Mouse (Mus musculus): Measurements from ENCODE around the gene Wfdc6b. TPM values are rescaled to one million over a fixed set of nuclear protein-coding genes. Genes with fewer than 3 reads are reported as not detected.

The Wfdc6b gene
- polyA plus RNA-seq, 1 experiment from 2014 or later, result not detected

- Histone ChIP-seq H3K36me3 (ENCODE audit: control insufficient read depth, insufficient read depth) (no peaks in the 10 kb centered on the region), H3K9ac (ENCODE audit: low read length) (no peak overlapping the region), H3K4me1 (ENCODE audit: control insufficient read depth, insufficient read depth, low read length) (no peaks in the 10 kb centered on the region), H3K9me3 (replicated peaks; ENCODE audit: control insufficient read depth, low read length) (no peaks in the 10 kb centered on the region), H3K27me3 (ENCODE audit: control insufficient read depth, insufficient read depth, low read length) (no peaks in the 10 kb centered on the region), H3K4me3 (ENCODE audit: low read length) (no peak overlapping the region), H3K4me2 (ENCODE audit: low read depth, low read length) (no peak overlapping the region), H3K27ac (ENCODE audit: low read length) (no peak overlapping the region)
- WGBS, result 72% methylated on average over 13 of the region's 13 CpGs
- ATAC-seq (replicated peaks; ENCODE audit: extremely low read depth, insufficient read depth, low FRiP score), result no peak
Measured at GRCm38 (mm10) chr2:164641881-164642673, 28.8 kb downstream of the Wfdc6b start.

DNA sequence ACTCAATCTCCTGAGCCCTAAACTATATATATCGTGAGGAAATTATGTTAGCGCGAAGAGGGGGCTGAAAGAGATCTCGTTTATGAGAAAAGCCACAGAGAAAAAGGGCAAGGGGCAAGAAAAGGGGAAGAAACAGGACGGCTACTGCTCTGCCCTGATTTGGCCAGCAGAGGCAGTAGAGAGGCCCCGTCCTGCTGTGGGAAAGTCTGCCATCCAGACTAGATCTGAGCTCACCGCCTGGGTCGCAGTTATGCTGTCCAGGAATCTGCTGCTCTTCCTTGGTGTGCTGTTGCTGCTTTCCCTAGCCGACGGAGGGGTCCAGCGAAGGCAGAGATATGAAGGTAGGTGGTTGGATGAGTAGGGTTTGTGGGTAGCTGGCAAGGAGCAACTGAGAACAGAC is 42.5 kb downstream of the Wfdc6b start, which contains the start of gene Wfdc10:
Gene Wfdc10 (plus strand): TSS at position 189 of the 400 bp plus-strand sequence.
- H3K9ac ChIP-seq (ENCODE audit: low read length), result no peak within 1 kb of the TSS
- no peak within 1 kb of the TSS for H3K4me3 ChIP-seq (ENCODE audit: low read length)
- ATAC-seq (replicated peaks; ENCODE audit: extremely low read depth, insufficient read depth, low FRiP score), result no peak
- 12% methylated on average over 11 of the region's 11 CpGs for WGBS
- H3K9me3 ChIP-seq (replicated peaks; ENCODE audit: control insufficient read depth, low read length), result no peaks in the 10 kb centered on the region
- H3K4me2 ChIP-seq (ENCODE audit: low read depth, low read length), result no peak within 1 kb of the TSS
- no peaks in the 10 kb centered on the region for H3K4me1 ChIP-seq (ENCODE audit: control insufficient read depth, insufficient read depth, low read length)
- no peaks in the 10 kb centered on the region; the same call in 1 of the 2 replicates for H3K27me3 ChIP-seq (ENCODE audit: control insufficient read depth, insufficient read depth, low read length)
- no peaks in the 10 kb centered on the region for H3K36me3 ChIP-seq (ENCODE audit: control insufficient read depth, insufficient read depth)
- H3K27ac ChIP-seq (ENCODE audit: low read length), result no peak within 1 kb of the TSS

- Histone ChIP-seq H3K36me3 (ENCODE audit: control insufficient read depth, insufficient read depth) (no peaks in the 10 kb centered on the region), H3K4me1 (ENCODE audit: control insufficient read depth, insufficient read depth, low read length) (no peaks in the 10 kb centered on the region), H3K9ac (ENCODE audit: low read length) (no peak within 1 kb of the TSS), H3K4me3 (ENCODE audit: low read length) (no peak within 1 kb of the TSS), H3K9me3 (replicated peaks; ENCODE audit: control insufficient read depth, low read length) (no peaks in the 10 kb centered on the region), H3K4me2 (ENCODE audit: low read depth, low read length) (no peak within 1 kb of the TSS), H3K27ac (ENCODE audit: low read length) (no peak within 1 kb of the TSS), H3K27me3 (ENCODE audit: control insufficient read depth, insufficient read depth, low read length) (no peaks in the 10 kb centered on the region; the same call in 1 of the 2 replicates)
- ATAC-seq (replicated peaks; ENCODE audit: extremely low read depth, insufficient read depth, low FRiP score), result no peak
- WGBS, result 70% methylated on average over 9 of the region's 9 CpGs
Measured at GRCm38 (mm10) chr2:164656483-164656882, 43.2 kb downstream of the Wfdc6b start, which contains the start of gene Wfdc9. TSS of gene Wfdc9 (minus strand) at chr2:164656583.

- no peak overlapping the region for H3K4me2 ChIP-seq (ENCODE audit: low read depth, low read length)
- no peak overlapping the region for H3K9ac ChIP-seq (ENCODE audit: low read length)
- H3K4me3 ChIP-seq (ENCODE audit: low read length), result no peak overlapping the region
- H3K36me3 ChIP-seq (ENCODE audit: control insufficient read depth, insufficient read depth), result no peaks in the 10 kb centered on the region
- H3K27ac ChIP-seq (ENCODE audit: low read length), result no peak overlapping the region
- no peak for ATAC-seq (replicated peaks; ENCODE audit: extremely low read depth, insufficient read depth, low FRiP score)
- no peaks in the 10 kb centered on the region for H3K4me1 ChIP-seq (ENCODE audit: control insufficient read depth, insufficient read depth, low read length)
- 0 out of 2 replicates have a peak, but pooled peaks cover 3% of the 10 kb centered on the region for H3K9me3 ChIP-seq (replicated peaks; ENCODE audit: control insufficient read depth, low read length)
- 78% methylated on average over 7 of the region's 7 CpGs for WGBS
- H3K27me3 ChIP-seq (ENCODE audit: control insufficient read depth, insufficient read depth, low read length), result no peaks in the 10 kb centered on the region
Measured at GRCm38 (mm10) chr2:164664851-164665250, 51.5 kb downstream of the Wfdc6b start.

Other genes starting within 250 kb of the Wfdc6b start
- 0.60 and 1.4 TPM in 2 replicates for gene Slpi, start 224.4 kb upstream of the Wfdc6b start, polyA plus RNA-seq (2015; fragmentation: Nextera tagmentation; extraction: Ambion mirVana)
- 0.49 and 1.7 TPM in 2 replicates for gene Rbpjl, start 210.4 kb upstream of the Wfdc6b start, polyA plus RNA-seq (2015; fragmentation: Nextera tagmentation; extraction: Ambion mirVana)
- 7.2 and 8.9 TPM in 2 replicates for gene Matn4, start 208.4 kb upstream of the Wfdc6b start, polyA plus RNA-seq (2015; fragmentation: Nextera tagmentation; extraction: Ambion mirVana)
- gene Sdc4, start 169.6 kb upstream of the Wfdc6b start, polyA plus RNA-seq (2015; fragmentation: Nextera tagmentation; extraction: Ambion mirVana), result 48.0 and 61.1 TPM in 2 replicates
- gene Sys1, start 156.6 kb upstream of the Wfdc6b start, polyA plus RNA-seq (2015; fragmentation: Nextera tagmentation; extraction: Ambion mirVana), result 33.4 and 41.7 TPM in 2 replicates
- 11.6 and 12.1 TPM in 2 replicates for gene Gm20458, start 152.6 kb upstream of the Wfdc6b start, polyA plus RNA-seq (2015; fragmentation: Nextera tagmentation; extraction: Ambion mirVana)
- not detected in 2 replicates for gene Trp53tg5, start 139.8 kb upstream of the Wfdc6b start, polyA plus RNA-seq (2015; fragmentation: Nextera tagmentation; extraction: Ambion mirVana)
- gene Dbndd2, start 127.4 kb upstream of the Wfdc6b start, polyA plus RNA-seq (2015; fragmentation: Nextera tagmentation; extraction: Ambion mirVana), result 10.6 and 16.4 TPM in 2 replicates
- gene Pigt, start 116.0 kb upstream of the Wfdc6b start, polyA plus RNA-seq (2015; fragmentation: Nextera tagmentation; extraction: Ambion mirVana), result 45.3 and 46.2 TPM in 2 replicates
- 21.3 and 50.0 TPM in 2 replicates for gene Wfdc2, start 51.1 kb upstream of the Wfdc6b start, polyA plus RNA-seq (2015; fragmentation: Nextera tagmentation; extraction: Ambion mirVana)
- gene Spint3, start 40.1 kb upstream of the Wfdc6b start, polyA plus RNA-seq (2015; fragmentation: Nextera tagmentation; extraction: Ambion mirVana), result not detected in 2 replicates
- 0.19 and 0.30 TPM in 2 replicates for gene Wfdc6a, start 28.1 kb upstream of the Wfdc6b start, polyA plus RNA-seq (2015; fragmentation: Nextera tagmentation; extraction: Ambion mirVana)
- gene Eppin, start 19.9 kb upstream of the Wfdc6b start, polyA plus RNA-seq (2015; fragmentation: Nextera tagmentation; extraction: Ambion mirVana), result not detected in 2 replicates
- not detected in 2 replicates for gene Wfdc8, start 104 bp downstream of the Wfdc6b start, polyA plus RNA-seq (2015; fragmentation: Nextera tagmentation; extraction: Ambion mirVana)
- gene Wfdc16, start 25.3 kb downstream of the Wfdc6b start, polyA plus RNA-seq (2015; fragmentation: Nextera tagmentation; extraction: Ambion mirVana), result not detected in 2 replicates
- 0.35 TPM in 1 of 2 replicates, not detected in the other for gene Wfdc10, start 42.5 kb downstream of the Wfdc6b start, polyA plus RNA-seq (2015; fragmentation: Nextera tagmentation; extraction: Ambion mirVana)
- gene Wfdc9, start 43.1 kb downstream of the Wfdc6b start, polyA plus RNA-seq (2015; fragmentation: Nextera tagmentation; extraction: Ambion mirVana), result not detected in 2 replicates
- gene Wfdc11, start 60.6 kb downstream of the Wfdc6b start, polyA plus RNA-seq (2015; fragmentation: Nextera tagmentation; extraction: Ambion mirVana), result not detected in 2 replicates
- 0.35 TPM in 1 of 2 replicates, not detected in the other for gene Wfdc13, start 71.6 kb downstream of the Wfdc6b start, polyA plus RNA-seq (2015; fragmentation: Nextera tagmentation; extraction: Ambion mirVana)
- not detected in 2 replicates for gene Spint4, start 85.0 kb downstream of the Wfdc6b start, polyA plus RNA-seq (2015; fragmentation: Nextera tagmentation; extraction: Ambion mirVana)
- not detected in 2 replicates for gene Spint5, start 101.8 kb downstream of the Wfdc6b start, polyA plus RNA-seq (2015; fragmentation: Nextera tagmentation; extraction: Ambion mirVana)
- gene Wfdc3, start 132.4 kb downstream of the Wfdc6b start, polyA plus RNA-seq (2015; fragmentation: Nextera tagmentation; extraction: Ambion mirVana), result 0.51 and 0.80 TPM in 2 replicates
- 56.0 and 58.7 TPM in 2 replicates for gene Dnttip1, start 132.5 kb downstream of the Wfdc6b start, polyA plus RNA-seq (2015; fragmentation: Nextera tagmentation; extraction: Ambion mirVana)
- 388 and 390 TPM in 2 replicates for gene Ube2c, start 156.4 kb downstream of the Wfdc6b start, polyA plus RNA-seq (2015; fragmentation: Nextera tagmentation; extraction: Ambion mirVana)
- gene Tnnc2, start 166.4 kb downstream of the Wfdc6b start, polyA plus RNA-seq (2015; fragmentation: Nextera tagmentation; extraction: Ambion mirVana), result 6.7 and 28.8 TPM in 2 replicates
- 40.6 and 45.6 TPM in 2 replicates for gene Snx21, start 172.3 kb downstream of the Wfdc6b start, polyA plus RNA-seq (2015; fragmentation: Nextera tagmentation; extraction: Ambion mirVana)
- 15.7 and 16.7 TPM in 2 replicates for gene Acot8, start 191.4 kb downstream of the Wfdc6b start, polyA plus RNA-seq (2015; fragmentation: Nextera tagmentation; extraction: Ambion mirVana)
- gene Zswim3, start 191.6 kb downstream of the Wfdc6b start, polyA plus RNA-seq (2015; fragmentation: Nextera tagmentation; extraction: Ambion mirVana), result 5.9 and 6.4 TPM in 2 replicates
- gene Zswim1, start 209.2 kb downstream of the Wfdc6b start, polyA plus RNA-seq (2015; fragmentation: Nextera tagmentation; extraction: Ambion mirVana), result 10.6 and 12.1 TPM in 2 replicates
- 0.42 TPM in 1 of 2 replicates, not detected in the other for gene Spata25, start 215.0 kb downstream of the Wfdc6b start, polyA plus RNA-seq (2015; fragmentation: Nextera tagmentation; extraction: Ambion mirVana)
- gene Ctsa, start 219.4 kb downstream of the Wfdc6b start, polyA plus RNA-seq (2015; fragmentation: Nextera tagmentation; extraction: Ambion mirVana), result 173 and 184 TPM in 2 replicates
- gene Neurl2, start 219.9 kb downstream of the Wfdc6b start, polyA plus RNA-seq (2015; fragmentation: Nextera tagmentation; extraction: Ambion mirVana), result 50.6 and 52.8 TPM in 2 replicates
- gene Pltp, start 244.2 kb downstream of the Wfdc6b start, polyA plus RNA-seq (2015; fragmentation: Nextera tagmentation; extraction: Ambion mirVana), result 52.0 and 67.2 TPM in 2 replicates